Mouse (Mus musculus): Measurements from ENCODE around the gene Akr1b3. TPM values are rescaled to one million over a fixed set of nuclear protein-coding genes. Genes with fewer than 3 reads are reported as not detected.
A peak's percentile ranks its signal among the peaks of the same experiment; 100 is the strongest.
"Not testable (repeated sequence)": the region's sequence is repeated elsewhere in the genome, so short reads cannot be mapped to it uniquely, and the experiment has no call there.

The Akr1b3 gene
- 10 to 100 TPM; 57.2 to 60.9 TPM for total RNA-seq (2021)

GRCm38 (mm10) chr6:34316854-34317771 lies at the start of gene Akr1b3:
Akr1b3 (minus strand) TSS chr6:34317478.
- intact Hi-C loops (cut with DNase I) = no loop called here
- DNase-seq (ENCODE audit: extremely low spot score in 1 of 2, low spot score in 2 of 2) = peak; percentile 94

GRCm38 (mm10) chr6:34364217-34365136 lies 47.2 kb upstream of the Akr1b3 start:
- intact Hi-C loops (cut with DNase I) = no loop called here
- DNase-seq (ENCODE audit: extremely low spot score in 1 of 2, low spot score in 2 of 2) = no peak

GRCm38 (mm10) chr6:34355841-34356240 lies 38.6 kb upstream of the Akr1b3 start:
- intact Hi-C loops (cut with DNase I) = no loop called here
- no peak for DNase-seq (ENCODE audit: extremely low spot score in 1 of 2, low spot score in 2 of 2)

- intact Hi-C loops (cut with DNase I) = no loop called here
- DNase-seq (ENCODE audit: extremely low spot score in 1 of 2, low spot score in 2 of 2) = no peak
Observed at GRCm38 (mm10) chr6:34355349-34355747, 38.1 kb upstream of the Akr1b3 start.

GRCm38 (mm10) chr6:34354354-34355348 lies 37.4 kb upstream of the Akr1b3 start:
- intact Hi-C loops (cut with DNase I) = no loop called here
- DNase-seq (ENCODE audit: extremely low spot score in 1 of 2, low spot score in 2 of 2) = no peak

- intact Hi-C loops (cut with DNase I) = no loop called here
- no peak for DNase-seq (ENCODE audit: extremely low spot score in 1 of 2, low spot score in 2 of 2)
Observed at GRCm38 (mm10) chr6:34353658-34354353, 36.5 kb upstream of the Akr1b3 start, which contains the start of gene Akr1b8. Akr1b8 (plus strand) TSS chr6:34354119.

GRCm38 (mm10) chr6:34352401-34352800 lies 35.1 kb upstream of the Akr1b3 start:
- DNase-seq (ENCODE audit: extremely low spot score in 1 of 2, low spot score in 2 of 2) = no peak
- intact Hi-C loops (cut with DNase I) = no loop called here

- DNase-seq (ENCODE audit: extremely low spot score in 1 of 2, low spot score in 2 of 2); intact Hi-C loops (cut with DNase I): not testable (repeated sequence)
Observed at GRCm38 (mm10) chr6:34351481-34351880, 34.2 kb upstream of the Akr1b3 start.

GRCm38 (mm10) chr6:34350037-34350699 lies 32.9 kb upstream of the Akr1b3 start:
- intact Hi-C loops (cut with DNase I) = no loop called here
- DNase-seq (ENCODE audit: extremely low spot score in 1 of 2, low spot score in 2 of 2) = no peak

GRCm38 (mm10) chr6:34346096-34346898 lies 29.0 kb upstream of the Akr1b3 start:
- peak; percentile 75 to 79 for DNase-seq (ENCODE audit: extremely low spot score in 1 of 2, low spot score in 2 of 2)
- intact Hi-C loops (cut with DNase I) = loop anchor here (2.0 kb wide), 1 partner anchor 53 kb away; no protein-coding TSS in a partner anchor

GRCm38 (mm10) chr6:34344935-34345334 lies 27.7 kb upstream of the Akr1b3 start:
- no peak for DNase-seq (ENCODE audit: extremely low spot score in 1 of 2, low spot score in 2 of 2)
- intact Hi-C loops (cut with DNase I) = no loop called here

GRCm38 (mm10) chr6:34344135-34344850 lies 27.0 kb upstream of the Akr1b3 start:
- intact Hi-C loops (cut with DNase I) = no loop called here
- DNase-seq (ENCODE audit: extremely low spot score in 1 of 2, low spot score in 2 of 2) = no peak

- no peak for DNase-seq (ENCODE audit: extremely low spot score in 1 of 2, low spot score in 2 of 2)
- intact Hi-C loops (cut with DNase I) = no loop called here
Observed at GRCm38 (mm10) chr6:34343426-34343825, 26.1 kb upstream of the Akr1b3 start.

- intact Hi-C loops (cut with DNase I) = no loop called here
- no peak for DNase-seq (ENCODE audit: extremely low spot score in 1 of 2, low spot score in 2 of 2)
Observed at GRCm38 (mm10) chr6:34342476-34342875, 25.2 kb upstream of the Akr1b3 start.

GRCm38 (mm10) chr6:34341991-34342390 lies 24.7 kb upstream of the Akr1b3 start:
- no peak for DNase-seq (ENCODE audit: extremely low spot score in 1 of 2, low spot score in 2 of 2)
- intact Hi-C loops (cut with DNase I) = no loop called here

GRCm38 (mm10) chr6:34337799-34338198 lies 20.5 kb upstream of the Akr1b3 start:
- no peak for DNase-seq (ENCODE audit: extremely low spot score in 1 of 2, low spot score in 2 of 2)
- intact Hi-C loops (cut with DNase I) = no loop called here

Data from left cerebral cortex, postnatal 10 days (tissue).